In the genomic region with DNA sequence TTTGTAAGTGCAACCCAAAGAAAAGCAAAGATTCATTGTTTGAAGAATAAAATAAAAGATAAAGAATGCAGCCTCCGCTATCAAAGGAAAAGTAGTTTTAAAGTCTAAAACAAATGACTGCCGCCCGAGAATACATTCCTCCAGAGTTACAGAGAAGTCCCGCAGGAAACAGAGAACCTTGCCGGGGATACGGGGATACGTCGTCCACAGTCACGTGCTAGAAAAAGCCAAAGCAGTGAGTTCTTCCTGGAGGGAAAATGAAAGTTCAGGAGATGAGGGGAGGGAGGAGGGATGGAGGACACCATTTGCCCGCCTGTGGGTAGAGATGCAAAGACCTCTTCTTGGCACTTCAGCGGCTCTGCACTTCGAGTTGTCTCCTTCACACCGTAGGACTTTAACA, we compare ENCODE assay signal across 14 mouse cellular contexts.
DNase-seq lines count a peak whose midpoint lies in the region; ATAC-seq lines count a peak whose summit lies in the region.
"Had no signal": no experiment of that assay in that cellular context is flagged by ENCODE, and none has a peak within 500 bp of the region (broad histone marks: within the 10 kb centered on the region; RNA-seq: fewer than 3 reads in every experiment).

No protein-coding gene starts in this region.

- H3K36me3 ChIP-seq in intestine, embryonic 14.5 days (ENCODE audit: control insufficient read depth, insufficient read depth, low read length), result no peaks in the 10 kb centered on the region
- H3K36me3 ChIP-seq in intestine, embryonic 15.5 days, result no peaks in the 10 kb centered on the region
- no peaks in the 10 kb centered on the region for H3K36me3 ChIP-seq in heart, embryonic 10.5 days
- H3K36me3 ChIP-seq: embryonic facial prominence, embryonic 15.5 days; forebrain, embryonic 15.5 days; hindbrain, embryonic 12.5 days had no signal

- H3K27me3 ChIP-seq in intestine, embryonic 14.5 days (replicated peaks; ENCODE audit: control insufficient read depth, insufficient read depth, low read length), result no peaks in the 10 kb centered on the region
- H3K27me3 ChIP-seq in intestine, embryonic 15.5 days (replicated peaks), result no peaks in the 10 kb centered on the region
- H3K27me3 ChIP-seq in heart, embryonic 10.5 days (ENCODE audit: insufficient read depth, poor library complexity, severe bottlenecking), result 0 out of 2 replicates have a peak, but pooled peaks cover 3% of the 10 kb centered on the region
- H3K27me3 ChIP-seq: CH12.LX; embryonic facial prominence, embryonic 15.5 days; forebrain, embryonic 15.5 days; hindbrain, embryonic 12.5 days had no signal

- 60% methylated on average over 13 of the region's 13 CpGs for WGBS in intestine, embryonic 14.5 days
- 59% methylated on average over 13 of the region's 13 CpGs for WGBS in intestine, embryonic 15.5 days
- 73% methylated on average over 13 of the region's 13 CpGs for WGBS in heart, embryonic 10.5 days

- ATAC-seq in intestine, embryonic 14.5 days (replicated peaks; ENCODE audit: low FRiP score, low TSS enrichment, low read depth), result no peak
- no peak for ATAC-seq in intestine, embryonic 15.5 days
- ATAC-seq: forebrain, embryonic 15.5 days had no signal

- intact Hi-C loops in heart, postnatal 36 days (cut with DNase I), result loop anchor here (5.0 kb wide), 1 partner anchor 33 kb away; no protein-coding TSS in a partner anchor
- intact Hi-C loops in left cerebral cortex, postnatal 14 days (cut with DNase I), result no loop called here

- H3K4me2 ChIP-seq in intestine, embryonic 14.5 days (ENCODE audit: low read length), result no peak overlapping the region
- no peak overlapping the region for H3K4me2 ChIP-seq in intestine, embryonic 15.5 days (replicated peaks)
- H3K4me2 ChIP-seq: embryonic facial prominence, embryonic 15.5 days; forebrain, embryonic 15.5 days; hindbrain, embryonic 12.5 days had no signal

- H3K9me3 ChIP-seq in intestine, embryonic 14.5 days (ENCODE audit: control insufficient read depth, low read length), result no peaks in the 10 kb centered on the region
- no peaks in the 10 kb centered on the region for H3K9me3 ChIP-seq in intestine, embryonic 15.5 days
- H3K9me3 ChIP-seq in heart, embryonic 10.5 days, result no peaks in the 10 kb centered on the region
- H3K9me3 ChIP-seq: embryonic facial prominence, embryonic 15.5 days; forebrain, embryonic 15.5 days; hindbrain, embryonic 12.5 days had no signal

- H3K27ac ChIP-seq in intestine, embryonic 14.5 days (ENCODE audit: low read depth), result no peak overlapping the region
- no peak overlapping the region for H3K27ac ChIP-seq in intestine, embryonic 15.5 days
- no peak overlapping the region for H3K27ac ChIP-seq in heart, embryonic 10.5 days
- H3K27ac ChIP-seq: embryonic facial prominence, embryonic 15.5 days; forebrain, embryonic 15.5 days; hindbrain, embryonic 12.5 days; macrophage had no signal

- no peak overlapping the region for H3K9ac ChIP-seq in intestine, embryonic 14.5 days (ENCODE audit: low read length)
- no peak overlapping the region for H3K9ac ChIP-seq in intestine, embryonic 15.5 days
- H3K9ac ChIP-seq: embryonic facial prominence, embryonic 15.5 days; forebrain, embryonic 15.5 days; hindbrain, embryonic 12.5 days had no signal

- H3K4me3 ChIP-seq in intestine, embryonic 14.5 days (ENCODE audit: low read depth, low read length), result no peak overlapping the region
- H3K4me3 ChIP-seq in intestine, embryonic 15.5 days (replicated peaks), result no peak overlapping the region
- no peak overlapping the region for H3K4me3 ChIP-seq in heart, embryonic 10.5 days
- H3K4me3 ChIP-seq: embryonic facial prominence, embryonic 15.5 days; forebrain, embryonic 15.5 days; hindbrain, embryonic 12.5 days had no signal

- H3K4me1 ChIP-seq in intestine, embryonic 14.5 days (replicated peaks; ENCODE audit: control insufficient read depth, insufficient read depth, low read length), result peaks cover under 1% of the 10 kb centered on the region; the same call in 1 of the 2 replicates
- H3K4me1 ChIP-seq in intestine, embryonic 15.5 days (replicated peaks), result 0 out of 2 replicates have a peak, but pooled peaks cover under 1% of the 10 kb centered on the region
- peaks cover 6% of the 10 kb centered on the region; the same call in 1 of the 2 replicates for H3K4me1 ChIP-seq in heart, embryonic 10.5 days
- H3K4me1 ChIP-seq: hindbrain, embryonic 12.5 days had no signal

- peak; percentile 38 for DNase-seq in intestine, embryonic 14.5 days (ENCODE audit: low spot score)
- DNase-seq in heart, embryonic 10.5 days (ENCODE audit: low spot score), result peak; percentile 16
- DNase-seq in heart, postnatal 36 days, result peak; percentile 23 to 26
- DNase-seq in lung, postnatal 14 days, result peak; percentile 18
- no peak for DNase-seq in left cerebral cortex, postnatal 14 days (ENCODE audit: low spot score in 2 of 2)
- DNase-seq in neural tube, embryonic 10.5 days (ENCODE audit: extremely low spot score, low spot score), result no peak
- DNase-seq: cerebellum, adult 11 months; liver had no signal

Comparison
In these comparisons a context has a peak if more than half of its experiments do, and no peak if none do; other contexts are left out.
1. DNase-seq: peak in intestine, embryonic 14.5 days (single experiment), heart, embryonic 10.5 days (single experiment), heart, postnatal 36 days (2 of 2) and lung, postnatal 14 days (single experiment); none in left cerebral cortex, postnatal 14 days (0 of 2) and neural tube, embryonic 10.5 days (single experiment).